Mouse (Mus musculus) gastrocnemius, adult 8-10 months (tissue): ENCODE data around the gene Tfpi. TPM values are rescaled to one million over a fixed set of nuclear protein-coding genes. Genes with fewer than 3 reads are reported as not detected.

ENCODE experiments used
- DNase-seq, 2 experiments: peaks; one replicate each; pipeline ENCODE4 v3.0.0; 2022; ENCODE audit warnings: low spot score in 2 of 2
- total RNA-seq, 4 experiments: library from RNA; stranded (reverse); gene quantifications; 2 replicates each; pipeline ENCODE4 v1.2.4; 2022

Gene Tfpi
- total RNA-seq, 4 experiments from 2014 or later = 1.7 to 3.3 (median 2.2) TPM

- no peak for DNase-seq
These were observed 1.9 kb downstream of the Tfpi start for GRCm38 (mm10) chr2:84474651-84475050.

- DNase-seq = no peak
These were observed 2.5 kb downstream of the Tfpi start for GRCm38 (mm10) chr2:84473941-84474530.

GRCm38 (mm10) chr2:84467391-84467790, 9.2 kb downstream of the Tfpi start:
- DNase-seq = no peak

- DNase-seq = no peak
These were observed 11.6 kb downstream of the Tfpi start for GRCm38 (mm10) chr2:84464956-84465355.

GRCm38 (mm10) chr2:84462411-84462810, 14.2 kb downstream of the Tfpi start:
- DNase-seq = no peak

- no peak for DNase-seq
These were observed 16.9 kb downstream of the Tfpi start for GRCm38 (mm10) chr2:84459651-84460177.

- DNase-seq = no peak
These were observed 19.4 kb downstream of the Tfpi start for GRCm38 (mm10) chr2:84457221-84457620.

- no peak for DNase-seq
These were observed 21.3 kb downstream of the Tfpi start for GRCm38 (mm10) chr2:84455236-84455799.

- DNase-seq = no peak
These were observed 21.9 kb downstream of the Tfpi start for GRCm38 (mm10) chr2:84454551-84455235.

GRCm38 (mm10) chr2:84454051-84454450, 22.5 kb downstream of the Tfpi start:
- DNase-seq = no peak

GRCm38 (mm10) chr2:84445499-84445898, 31.1 kb downstream of the Tfpi start:
- DNase-seq = no peak

- DNase-seq = no peak
These were observed 34.6 kb downstream of the Tfpi start for GRCm38 (mm10) chr2:84441940-84442339.

- no peak for DNase-seq
These were observed 46.9 kb downstream of the Tfpi start for GRCm38 (mm10) chr2:84429724-84430123.

GRCm38 (mm10) chr2:84428836-84429235, 47.7 kb downstream of the Tfpi start:
- DNase-seq = no peak

- DNase-seq = no peak
These were observed 50.0 kb downstream of the Tfpi start for GRCm38 (mm10) chr2:84426531-84426930.

- DNase-seq = peak; percentile 69 to 74
These were observed 51.4 kb downstream of the Tfpi start, which contains the start of gene Calcrl for GRCm38 (mm10) chr2:84425138-84425537. Calcrl (minus strand) TSS chr2:84425411.

- DNase-seq = no peak
These were observed 60.1 kb downstream of the Tfpi start for GRCm38 (mm10) chr2:84416501-84416900.

- no peak for DNase-seq
These were observed 66.6 kb downstream of the Tfpi start for GRCm38 (mm10) chr2:84409796-84410592.

- DNase-seq = no peak
These were observed 71.7 kb downstream of the Tfpi start for GRCm38 (mm10) chr2:84404834-84405233.

GRCm38 (mm10) chr2:84402713-84403112, 73.9 kb downstream of the Tfpi start:
- DNase-seq = no peak

- DNase-seq = no peak
These were observed 80.0 kb downstream of the Tfpi start for GRCm38 (mm10) chr2:84396557-84396956.

- DNase-seq = no peak
These were observed 83.3 kb downstream of the Tfpi start for GRCm38 (mm10) chr2:84393236-84393635.
